Mouse (Mus musculus): ENCODE data around the gene Malsu1. TPM values are rescaled to one million over a fixed set of nuclear protein-coding genes. Genes with fewer than 3 reads are reported as not detected.

Gene Malsu1
- polyA plus RNA-seq, 1 experiment from 2014 or later, result 62.7 TPM

Other genes with a start within 250 kb of the Malsu1 start
- 11.1 and 17.2 TPM in 2 replicates for gene Tmem176a, start 232.9 kb upstream of the Malsu1 start, polyA plus RNA-seq (2014; fragmentation: Nextera tagmentation; extraction: Ambion mirVana)
- 89.8 and 96.7 TPM in 2 replicates for gene Tmem176b, start 232.3 kb upstream of the Malsu1 start, polyA plus RNA-seq (2014; fragmentation: Nextera tagmentation; extraction: Ambion mirVana)
- not detected in 2 replicates for gene Aoc1, start 200.9 kb upstream of the Malsu1 start, polyA plus RNA-seq (2014; fragmentation: Nextera tagmentation; extraction: Ambion mirVana)
- gene 1600015I10Rik, start 143.9 kb upstream of the Malsu1 start, polyA plus RNA-seq (2014; fragmentation: Nextera tagmentation; extraction: Ambion mirVana), result not detected in 2 replicates
- not detected in 2 replicates for gene Doxl2, start 98.8 kb upstream of the Malsu1 start, polyA plus RNA-seq (2014; fragmentation: Nextera tagmentation; extraction: Ambion mirVana)
- gene Svs1, start 86.9 kb upstream of the Malsu1 start, polyA plus RNA-seq (2014; fragmentation: Nextera tagmentation; extraction: Ambion mirVana), result not detected in 2 replicates
- 0.09 and 1.2 TPM in 2 replicates for gene Gpnmb, start 37.2 kb upstream of the Malsu1 start, polyA plus RNA-seq (2014; fragmentation: Nextera tagmentation; extraction: Ambion mirVana)
- gene Igf2bp3, start 141.2 kb downstream of the Malsu1 start, polyA plus RNA-seq (2014; fragmentation: Nextera tagmentation; extraction: Ambion mirVana), result 24.7 and 39.2 TPM in 2 replicates
- gene Tra2a, start 190.2 kb downstream of the Malsu1 start, polyA plus RNA-seq (2014; fragmentation: Nextera tagmentation; extraction: Ambion mirVana), result 58.0 and 105 TPM in 2 replicates
- gene Ccdc126, start 245.5 kb downstream of the Malsu1 start, polyA plus RNA-seq (2014; fragmentation: Nextera tagmentation; extraction: Ambion mirVana), result 10.1 and 11.0 TPM in 2 replicates